Mouse (Mus musculus): ENCODE measurements around the gene Krtap17-1.

Gene Krtap17-1

DNA sequence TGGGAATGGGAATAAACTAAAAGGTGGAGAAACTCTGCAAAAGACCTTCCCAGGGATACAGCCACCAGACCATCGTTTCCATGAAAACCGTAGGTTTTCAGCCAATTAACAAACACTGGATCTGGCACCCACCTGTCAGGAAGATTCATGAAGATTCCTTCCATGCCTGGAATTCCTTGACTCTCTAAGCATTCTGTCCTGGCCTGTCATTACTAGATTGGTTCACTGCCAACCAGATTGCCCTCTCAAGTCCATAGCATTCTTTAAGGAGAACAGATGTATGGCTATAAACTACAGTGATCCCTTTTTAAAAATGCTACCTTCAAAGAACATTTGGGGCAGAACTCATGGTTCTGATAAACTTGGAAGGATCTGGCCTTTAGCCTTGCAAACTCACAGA is 27.8 kb downstream of the Krtap17-1 start:
- DNase-seq (ENCODE audit: low spot score in 2 of 2), result no peak

DNA sequence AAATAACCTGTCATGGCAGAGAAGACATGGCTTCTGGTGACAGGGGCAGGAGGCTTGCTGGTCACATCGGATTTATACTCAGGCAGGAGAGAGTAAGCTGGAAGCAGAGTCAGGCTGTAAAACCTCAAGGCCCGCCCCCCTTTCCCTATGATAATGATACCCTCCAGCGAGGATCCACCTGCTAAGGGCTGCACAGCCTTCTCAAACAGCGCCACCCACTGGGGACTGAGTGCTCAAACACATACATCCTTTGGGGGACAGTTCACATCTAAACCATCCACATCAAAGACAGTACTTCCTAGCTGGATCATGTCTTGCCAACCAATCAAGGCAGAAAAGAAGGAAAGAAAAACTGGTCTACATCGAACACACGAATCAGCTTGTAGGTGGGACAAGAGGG is 29.6 kb downstream of the Krtap17-1 start:
- no peak for DNase-seq (ENCODE audit: low spot score in 2 of 2)

DNA sequence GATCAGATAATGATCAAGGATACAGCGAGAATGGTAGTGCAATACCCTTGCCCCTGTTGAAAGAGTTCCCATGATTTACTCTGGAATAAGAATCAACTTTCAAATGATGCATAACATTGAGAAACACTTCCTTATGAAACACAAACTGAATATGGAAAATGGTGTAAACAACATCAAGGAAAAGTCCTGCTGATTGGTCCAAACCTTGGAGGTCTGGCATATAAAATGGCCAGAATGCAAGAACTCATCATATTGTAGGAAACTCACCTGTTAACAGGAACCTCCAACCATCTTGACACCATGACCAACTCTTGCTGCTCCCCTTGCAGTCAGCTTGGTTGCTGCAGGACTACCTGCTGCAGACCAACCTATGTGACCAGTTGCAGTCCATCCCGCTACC is 45.6 kb downstream of the Krtap17-1 start, which contains the start of gene Krtap9-5:
Gene Krtap9-5 (plus strand): TSS at position 301 of the 400 bp plus-strand sequence.
- DNase-seq (ENCODE audit: low spot score in 2 of 2), result no peak

Measured in spleen, postnatal 36 days (tissue).